Mouse (Mus musculus) hindbrain, embryonic 14.5 days (tissue): ENCODE measurements around the gene Atp8a2. TPM values are rescaled to one million over a fixed set of nuclear protein-coding genes. Genes with fewer than 3 reads are reported as not detected.

ENCODE experiments used
- ATAC-seq: fragments of 200-750 bp; cut with Nextera tagmentation; 2 replicates; pipeline ENCODE4 v1.8.0; 2017; ENCODE audit warnings: moderate number of reproducible peaks, mild to moderate bottlenecking, moderate TSS enrichment, moderate library complexity; ENCODE audit not compliant: low FRiP score
- DNase-seq: peaks from one replicate; pipeline ENCODE4 v3.0.0-alpha.2; 2015; ENCODE audit warnings: low spot score
- H3K27ac ChIP-seq: fragments of 300-500 bp; sonication (generic); 2 replicates; pipeline ENCODE4 v1.5.1; 2014; ENCODE audit warnings: mild to moderate bottlenecking, moderate library complexity
- H3K27me3 ChIP-seq: fragments of 300-500 bp; sonication (generic); 2 replicates; pipeline ENCODE4 v1.6.1; 2014; ENCODE audit warnings: mild to moderate bottlenecking, low read length, mixed read lengths; ENCODE audit not compliant: control insufficient read depth, insufficient read depth
- H3K36me3 ChIP-seq: fragments of 300-500 bp; sonication (generic); replicated peaks from 2 replicates; pipeline ENCODE4 v1.6.1; 2014; ENCODE audit not compliant: control insufficient read depth, insufficient read depth
- H3K4me1 ChIP-seq: fragments of 300-500 bp; sonication (generic); replicated peaks from 2 replicates; pipeline ENCODE4 v1.6.1; 2014; ENCODE audit warnings: antibody characterized with exemption, low read length, mixed read lengths; ENCODE audit not compliant: control insufficient read depth, insufficient read depth
- H3K4me2 ChIP-seq: fragments of 300-500 bp; sonication (generic); replicated peaks from 2 replicates; pipeline ENCODE4 v1.6.1; 2014; ENCODE audit warnings: mild to moderate bottlenecking, moderate library complexity
- H3K4me3 ChIP-seq: fragments of 300-500 bp; sonication (generic); replicated peaks from 2 replicates; pipeline ENCODE4 v1.5.1; 2014; ENCODE audit warnings: mild to moderate bottlenecking, low read length
- H3K9ac ChIP-seq: fragments of 300-500 bp; sonication (generic); 2 replicates; pipeline ENCODE4 v1.6.1; 2014
- H3K9me3 ChIP-seq: fragments of 300-500 bp; sonication (generic); 2 replicates; pipeline ENCODE4 v1.6.1; 2016; ENCODE audit warnings: low read length; ENCODE audit not compliant: control insufficient read depth
- WGBS: fragments of 180-500 bp; shearing (Covaris S2); extraction: QIAGEN DNeasy Blood & Tissue Kit; methylation state at CpG from one replicate; pipeline ENCODE4 v1.1.7; 2014; 5-methylcytosine and 5-hydroxymethylcytosine counted together
- polyA plus RNA-seq: library from polyadenylated mRNA; unstranded; fragments of >200 nt; fragmentation: Nextera tagmentation; extraction: Ambion mirVana; gene quantifications from 2 replicates; pipeline ENCODE4 v1.2.1, GENCODE M21; 2014

The Atp8a2 gene
- polyA plus RNA-seq, 1 experiment from 2014 or later = 40.3 TPM

DNA sequence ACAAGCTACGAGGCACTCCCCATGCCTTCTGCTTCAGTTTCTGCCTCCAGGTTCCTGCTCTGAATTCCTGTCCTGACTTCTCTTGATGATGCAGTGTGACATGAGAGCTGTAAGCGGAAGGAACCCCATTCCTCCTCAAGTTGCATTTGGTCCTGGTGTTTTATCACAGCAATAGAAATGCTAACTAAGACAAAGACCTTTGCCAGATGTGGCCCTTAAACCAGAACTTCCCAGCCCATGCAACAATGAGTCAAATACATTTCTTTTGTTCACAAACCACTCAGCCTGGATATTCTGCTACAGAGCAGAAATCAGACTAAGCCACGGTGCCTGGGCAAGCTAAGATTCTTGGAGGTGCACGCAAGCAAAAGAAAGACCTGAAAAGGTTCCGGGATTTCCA lies 268.2 kb downstream of the Atp8a2 start:
- no peak overlapping the region for H3K27ac ChIP-seq
- H3K4me1 ChIP-seq = no peaks in the 10 kb centered on the region
- H3K9me3 ChIP-seq = no peaks in the 10 kb centered on the region
- H3K27me3 ChIP-seq = no peaks in the 10 kb centered on the region
- DNase-seq = no peak
- no peak overlapping the region for H3K9ac ChIP-seq
- WGBS = 84% methylated on average over 5 of the region's 5 CpGs
- ATAC-seq = no peak
- H3K36me3 ChIP-seq = no peaks in the 10 kb centered on the region
- H3K4me2 ChIP-seq = no peak overlapping the region
- H3K4me3 ChIP-seq = no peak overlapping the region

GRCm38 (mm10) chr14:59927804-59928203 lies 269.2 kb downstream of the Atp8a2 start:
- no peaks in the 10 kb centered on the region for H3K4me1 ChIP-seq
- DNase-seq (no peak), ATAC-seq (no peak)
- no peak overlapping the region for H3K4me3 ChIP-seq
- WGBS = 71% methylated on average over 5 of the region's 5 CpGs
- H3K27me3 ChIP-seq = no peaks in the 10 kb centered on the region
- no peak overlapping the region for H3K9ac ChIP-seq
- no peaks in the 10 kb centered on the region for H3K36me3 ChIP-seq
- H3K9me3 ChIP-seq = no peaks in the 10 kb centered on the region
- H3K4me2 ChIP-seq = no peak overlapping the region
- H3K27ac ChIP-seq = no peak overlapping the region

GRCm38 (mm10) chr14:59919865-59920264 lies 277.1 kb downstream of the Atp8a2 start:
- Histone ChIP-seq H3K4me1 (no peaks in the 10 kb centered on the region), H3K9ac (no peak overlapping the region), H3K27ac (no peak overlapping the region), H3K27me3 (no peaks in the 10 kb centered on the region), H3K9me3 (no peaks in the 10 kb centered on the region), H3K4me2 (no peak overlapping the region), H3K4me3 (no peak overlapping the region), H3K36me3 (no peaks in the 10 kb centered on the region)
- ATAC-seq (no peak), DNase-seq (no peak)
- 65% methylated on average over 8 of the region's 8 CpGs for WGBS

- no peak for DNase-seq
- Histone ChIP-seq H3K27me3 (no peaks in the 10 kb centered on the region), H3K9me3 (no peaks in the 10 kb centered on the region), H3K4me3 (no peak overlapping the region), H3K27ac (no peak overlapping the region), H3K4me2 (no peak overlapping the region), H3K4me1 (no peaks in the 10 kb centered on the region), H3K36me3 (no peaks in the 10 kb centered on the region), H3K9ac (no peak overlapping the region)
- no peak for ATAC-seq
- 72% methylated on average over 7 of the region's 7 CpGs for WGBS
Observed at GRCm38 (mm10) chr14:59903484-59904130, 293.4 kb downstream of the Atp8a2 start.

DNA sequence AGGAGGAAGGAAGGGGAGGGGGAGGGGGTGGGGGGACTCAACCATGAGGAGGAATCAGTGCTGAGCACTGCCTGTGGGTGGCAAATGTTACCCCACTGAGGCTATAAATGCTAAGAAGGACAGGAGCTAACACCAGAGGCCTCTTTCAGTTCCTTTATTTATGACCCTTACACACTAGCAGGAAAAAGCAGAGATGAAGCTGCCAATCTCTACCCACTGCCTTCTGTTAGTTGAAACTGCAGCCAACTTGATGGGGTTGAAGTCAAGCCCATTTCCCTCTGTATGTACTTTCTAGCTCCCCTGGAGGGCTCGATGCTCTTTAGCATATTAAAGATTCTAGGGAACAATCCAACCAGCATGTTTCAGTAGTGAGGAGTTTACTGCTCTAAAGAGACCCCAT lies 303.0 kb downstream of the Atp8a2 start:
- H3K9ac ChIP-seq = no peak overlapping the region
- no peak overlapping the region for H3K4me2 ChIP-seq
- DNase-seq (no peak), ATAC-seq (no peak)
- no peaks in the 10 kb centered on the region for H3K27me3 ChIP-seq
- WGBS = 77% methylated on average over 1 of the region's 1 CpGs
- H3K36me3 ChIP-seq = no peaks in the 10 kb centered on the region
- H3K4me3 ChIP-seq = no peak overlapping the region
- no peak overlapping the region for H3K27ac ChIP-seq
- H3K4me1 ChIP-seq = no peaks in the 10 kb centered on the region
- no peaks in the 10 kb centered on the region for H3K9me3 ChIP-seq

GRCm38 (mm10) chr14:59892084-59892483 lies 304.9 kb downstream of the Atp8a2 start:
- 86% methylated on average over 8 of the region's 8 CpGs for WGBS
- Histone ChIP-seq H3K27ac (no peak overlapping the region), H3K36me3 (no peaks in the 10 kb centered on the region), H3K9me3 (no peaks in the 10 kb centered on the region), H3K4me3 (no peak overlapping the region), H3K27me3 (no peaks in the 10 kb centered on the region), H3K4me1 (0 out of 2 replicates have a peak, but pooled peaks cover 6% of the 10 kb centered on the region), H3K9ac (no peak overlapping the region), H3K4me2 (no peak overlapping the region)
- ATAC-seq (no peak), DNase-seq (no peak)

DNA sequence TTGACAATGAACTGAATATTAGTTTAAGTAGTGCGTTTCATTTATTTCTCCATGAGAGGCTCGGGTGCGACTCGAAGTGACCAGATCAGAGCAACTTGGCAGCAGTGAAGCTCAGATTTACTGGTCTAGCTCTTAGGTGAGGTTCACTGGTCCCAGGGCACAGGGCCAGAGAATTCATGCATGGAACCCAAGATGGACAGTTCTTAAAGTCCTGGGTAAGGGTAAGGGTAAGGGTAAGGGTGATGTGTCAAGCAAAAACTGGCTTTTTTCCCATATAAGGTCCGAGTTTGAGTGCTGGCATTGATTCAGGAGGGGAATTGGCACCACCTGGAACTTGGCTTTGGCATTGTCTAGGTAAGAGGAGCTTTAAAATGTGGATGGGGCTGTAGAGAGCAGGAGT lies 305.5 kb downstream of the Atp8a2 start:
- DNase-seq (no peak), ATAC-seq (no peak)
- no peaks in the 10 kb centered on the region for H3K36me3 ChIP-seq
- no peak overlapping the region for H3K27ac ChIP-seq
- no peaks in the 10 kb centered on the region for H3K27me3 ChIP-seq
- H3K9me3 ChIP-seq = no peaks in the 10 kb centered on the region
- 93% methylated on average over 5 of the region's 5 CpGs for WGBS
- no peak overlapping the region for H3K4me3 ChIP-seq
- H3K9ac ChIP-seq = no peak overlapping the region
- no peak overlapping the region for H3K4me2 ChIP-seq
- H3K4me1 ChIP-seq = 0 out of 2 replicates have a peak, but pooled peaks cover 6% of the 10 kb centered on the region

DNA sequence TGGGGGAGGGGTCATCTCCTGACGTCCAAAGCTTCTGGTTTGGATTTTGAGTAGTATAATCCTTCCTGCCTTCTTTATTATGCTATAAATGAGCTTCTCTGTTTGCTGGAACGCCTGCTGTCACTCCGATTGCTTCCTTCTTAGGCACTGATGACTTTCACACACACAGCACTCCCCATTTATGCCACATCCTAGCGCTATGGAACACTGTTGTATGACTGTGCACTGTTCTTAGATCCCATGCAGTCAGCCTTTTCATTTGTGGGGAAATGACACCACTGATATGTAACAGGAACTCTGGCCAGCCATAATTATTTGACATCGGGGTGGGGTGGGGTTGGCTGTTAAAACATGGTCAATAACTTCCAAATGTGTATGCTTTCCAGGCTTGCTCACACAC lies 306.2 kb downstream of the Atp8a2 start:
- H3K4me1 ChIP-seq = 0 out of 2 replicates have a peak, but pooled peaks cover 6% of the 10 kb centered on the region
- no peak overlapping the region for H3K9ac ChIP-seq
- no peak overlapping the region for H3K4me2 ChIP-seq
- no peak for DNase-seq
- WGBS = 65% methylated on average over 5 of the region's 5 CpGs
- ATAC-seq = no peak
- no peaks in the 10 kb centered on the region for H3K36me3 ChIP-seq
- no peak overlapping the region for H3K4me3 ChIP-seq
- H3K9me3 ChIP-seq = no peaks in the 10 kb centered on the region
- no peaks in the 10 kb centered on the region for H3K27me3 ChIP-seq
- H3K27ac ChIP-seq = no peak overlapping the region

- 0 out of 2 replicates have a peak, but pooled peaks cover 6% of the 10 kb centered on the region for H3K4me1 ChIP-seq
- H3K4me2 ChIP-seq = no peak overlapping the region
- DNase-seq = no peak
- H3K9ac ChIP-seq = no peak overlapping the region
- H3K9me3 ChIP-seq = no peaks in the 10 kb centered on the region
- H3K36me3 ChIP-seq = no peaks in the 10 kb centered on the region
- H3K4me3 ChIP-seq = no peak overlapping the region
- H3K27ac ChIP-seq = no peak overlapping the region
- ATAC-seq = no peak
- H3K27me3 ChIP-seq = no peaks in the 10 kb centered on the region
- WGBS = 86% methylated on average over 7 of the region's 7 CpGs
Observed at GRCm38 (mm10) chr14:59890107-59890506, 306.9 kb downstream of the Atp8a2 start.

- H3K4me2 ChIP-seq = no peak overlapping the region
- H3K9me3 ChIP-seq = no peaks in the 10 kb centered on the region
- H3K4me1 ChIP-seq = 0 out of 2 replicates have a peak, but pooled peaks cover 6% of the 10 kb centered on the region
- no peaks in the 10 kb centered on the region for H3K27me3 ChIP-seq
- no peak for DNase-seq
- no peak for ATAC-seq
- H3K4me3 ChIP-seq = no peak overlapping the region
- 89% methylated on average over 1 of the region's 1 CpGs for WGBS
- H3K36me3 ChIP-seq = no peaks in the 10 kb centered on the region
- H3K27ac ChIP-seq = no peak overlapping the region
- no peak overlapping the region for H3K9ac ChIP-seq
Observed at GRCm38 (mm10) chr14:59888446-59888845, 308.5 kb downstream of the Atp8a2 start.
